Mouse (Mus musculus): Measurements from ENCODE around the gene Gm20538. TPM values are rescaled to one million over a fixed set of nuclear protein-coding genes. Genes with fewer than 3 reads are reported as not detected.

Gene Gm20538
- total and polyA plus RNA-seq, 3 experiments: not detected

- peak within 1 kb of the TSS; percentile 77 for H3K9ac ChIP-seq (ENCODE audit: low read depth, low read length)
- WGBS: under 1% methylated on average over 33 of the region's 33 CpGs
- peak; percentile 95 for DNase-seq
- H3K36me3 ChIP-seq (ENCODE audit: control insufficient read depth, insufficient read depth, low read length): peaks cover 4% of the 10 kb centered on the region
- no peaks in the 10 kb centered on the region for H3K27me3 ChIP-seq (ENCODE audit: control insufficient read depth, insufficient read depth, low read length)
- H3K79me2 ChIP-seq (replicated peaks; ENCODE audit: control insufficient read depth, insufficient read depth, low read length): 0 out of 2 replicates have a peak, but pooled peaks cover 2% of the 10 kb centered on the region
- H3K4me1 ChIP-seq (ENCODE audit: control insufficient read depth, insufficient read depth, low read length): peaks cover 2% of the 10 kb centered on the region
- peak within 1 kb of the TSS; percentile 76 for H3K27ac ChIP-seq
- intact Hi-C loops (cut with DNase I): no loop called here
- TF ChIP-seq EP300 (IDR thresholded peaks at IDR 0.05; ENCODE audit: insufficient read depth, low read depth, low read length) (peak; percentile 78; the same call in 1 of the 2 replicates), POLR2A (IDR thresholded peaks at IDR 0.05; ENCODE audit: insufficient read depth, low read depth, low read length) (peak; percentile 88), CTCF (IDR thresholded peaks at IDR 0.05) (peak; percentile 100)
- H3K4me3 ChIP-seq: peak within 1 kb of the TSS; percentile 65
These were observed 10.1 kb upstream of the Gm20538 start, which contains the start of gene Hif1an for GRCm38 (mm10) chr19:44562652-44563206. Gene Hif1an, plus strand, starts transcription at chr19:44562850.

- peaks cover 16% of the 10 kb centered on the region for H3K36me3 ChIP-seq (ENCODE audit: control insufficient read depth, insufficient read depth, low read length)
- H3K4me3 ChIP-seq: peak within 1 kb of the TSS; percentile 95
- peak; percentile 96 to 98 for DNase-seq
- H3K79me2 ChIP-seq (replicated peaks; ENCODE audit: control insufficient read depth, insufficient read depth, low read length): peaks cover 6% of the 10 kb centered on the region
- under 1% methylated on average over 50 of the region's 50 CpGs for WGBS
- intact Hi-C loops (cut with DNase I): no loop called here
- H3K27ac ChIP-seq: peak within 1 kb of the TSS; percentile 92
- H3K4me1 ChIP-seq (ENCODE audit: control insufficient read depth, insufficient read depth, low read length): peaks cover 5% of the 10 kb centered on the region
- TF ChIP-seq EP300 (IDR thresholded peaks at IDR 0.05; ENCODE audit: insufficient read depth, low read depth, low read length) (peak; percentile 73; the same call in 1 of the 2 replicates), POLR2A (IDR thresholded peaks at IDR 0.05; ENCODE audit: insufficient read depth, low read depth, low read length) (peak; percentile 96), CTCF (IDR thresholded peaks at IDR 0.05) (no peak)
- H3K27me3 ChIP-seq (ENCODE audit: control insufficient read depth, insufficient read depth, low read length): no peaks in the 10 kb centered on the region
- H3K9ac ChIP-seq (ENCODE audit: low read depth, low read length): peak within 1 kb of the TSS; percentile 96
These were observed 2.4 kb upstream of the Gm20538 start, which contains the start of gene Ndufb8 for GRCm38 (mm10) chr19:44554861-44555590. Gene Ndufb8, minus strand, starts transcription at chr19:44555440.

- H3K4me3 ChIP-seq: peak overlapping the region; percentile 95
- peaks cover 5% of the 10 kb centered on the region for H3K4me1 ChIP-seq (ENCODE audit: control insufficient read depth, insufficient read depth, low read length)
- H3K27me3 ChIP-seq (ENCODE audit: control insufficient read depth, insufficient read depth, low read length): no peaks in the 10 kb centered on the region
- H3K36me3 ChIP-seq (ENCODE audit: control insufficient read depth, insufficient read depth, low read length): peaks cover 16% of the 10 kb centered on the region
- H3K27ac ChIP-seq: peak overlapping the region; percentile 92
- intact Hi-C loops (cut with DNase I): no loop called here
- H3K79me2 ChIP-seq (replicated peaks; ENCODE audit: control insufficient read depth, insufficient read depth, low read length): peaks cover 6% of the 10 kb centered on the region
- WGBS: 2% methylated on average over 8 of the region's 8 CpGs
- no peak for DNase-seq
- TF ChIP-seq CTCF (IDR thresholded peaks at IDR 0.05): no peak
- no peak for TF ChIP-seq POLR2A (IDR thresholded peaks at IDR 0.05; ENCODE audit: insufficient read depth, low read depth, low read length)
- TF ChIP-seq EP300 (IDR thresholded peaks at IDR 0.05; ENCODE audit: insufficient read depth, low read depth, low read length): no peak
- peak overlapping the region; percentile 96 for H3K9ac ChIP-seq (ENCODE audit: low read depth, low read length)
These were observed 1.8 kb upstream of the Gm20538 start for GRCm38 (mm10) chr19:44554490-44554860.

GRCm38 (mm10) chr19:44553286-44553685, 655 bp upstream of the Gm20538 start:
- WGBS: 80% methylated on average over 4 of the region's 4 CpGs
- H3K27me3 ChIP-seq (ENCODE audit: control insufficient read depth, insufficient read depth, low read length): no peaks in the 10 kb centered on the region
- intact Hi-C loops (cut with DNase I): no loop called here
- peaks cover 16% of the 10 kb centered on the region for H3K36me3 ChIP-seq (ENCODE audit: control insufficient read depth, insufficient read depth, low read length)
- no peak overlapping the region for H3K9ac ChIP-seq (ENCODE audit: low read depth, low read length)
- no peak for TF ChIP-seq EP300 (IDR thresholded peaks at IDR 0.05; ENCODE audit: insufficient read depth, low read depth, low read length)
- TF ChIP-seq CTCF (IDR thresholded peaks at IDR 0.05): no peak
- TF ChIP-seq POLR2A (IDR thresholded peaks at IDR 0.05; ENCODE audit: insufficient read depth, low read depth, low read length): no peak
- peaks cover 6% of the 10 kb centered on the region for H3K79me2 ChIP-seq (replicated peaks; ENCODE audit: control insufficient read depth, insufficient read depth, low read length)
- no peak for DNase-seq
- H3K4me1 ChIP-seq (ENCODE audit: control insufficient read depth, insufficient read depth, low read length): peaks cover 5% of the 10 kb centered on the region
- H3K27ac ChIP-seq: no peak overlapping the region
- H3K4me3 ChIP-seq: no peak overlapping the region

- TF ChIP-seq EP300 (IDR thresholded peaks at IDR 0.05; ENCODE audit: insufficient read depth, low read depth, low read length) (no peak), CTCF (IDR thresholded peaks at IDR 0.05) (no peak), POLR2A (IDR thresholded peaks at IDR 0.05; ENCODE audit: insufficient read depth, low read depth, low read length) (no peak; the same call in 1 of the 2 replicates)
- Histone ChIP-seq H3K36me3 (ENCODE audit: control insufficient read depth, insufficient read depth, low read length) (no peaks in the 10 kb centered on the region; the same call in 1 of the 2 replicates), H3K9ac (ENCODE audit: low read depth, low read length) (peak within 1 kb of the TSS; percentile 93), H3K27ac (peak within 1 kb of the TSS; percentile 69), H3K4me3 (peak within 1 kb of the TSS; percentile 63), H3K4me1 (ENCODE audit: control insufficient read depth, insufficient read depth, low read length) (no peaks in the 10 kb centered on the region), H3K79me2 (replicated peaks; ENCODE audit: control insufficient read depth, insufficient read depth, low read length) (no peaks in the 10 kb centered on the region), H3K27me3 (ENCODE audit: control insufficient read depth, insufficient read depth, low read length) (no peaks in the 10 kb centered on the region)
- DNase-seq: peak; percentile 79 to 82
- intact Hi-C loops (cut with DNase I): loop anchor here (10.0 kb wide), 1 partner anchor 301 kb away; no protein-coding TSS in a partner anchor
- whole genome bisulfite sequencing: 3% methylated on average over 47 of the region's 47 CpGs
These were observed 7.2 kb downstream of the Gm20538 start, which contains the start of gene Sec31b for GRCm38 (mm10) chr19:44545321-44546041. Gene Sec31b, minus strand, starts transcription at chr19:44545864.
